Mouse (Mus musculus) kidney, adult 8-10 months (tissue): ENCODE results near the gene Ccr9.
"Not testable (repeated sequence)": the region's sequence is repeated elsewhere in the genome, so short reads cannot be mapped to it uniquely, and the experiment has no call there.

ENCODE experiments used
- DNase-seq, 2 experiments: peaks; one replicate each; pipeline ENCODE4 v3.0.0; 2022

The Ccr9 gene

GRCm38 (mm10) chr9:123678327-123679105, at the start of gene Ccr9, which contains the start of gene Slc6a20a:
TSS of gene Ccr9 (plus strand) at chr9:123678439.
TSS of gene Slc6a20a (minus strand) at chr9:123678885.
- peak; percentile 71 to 75 for DNase-seq

GRCm38 (mm10) chr9:123631666-123632065, 46.6 kb upstream of the Ccr9 start:
- no peak for DNase-seq

DNA sequence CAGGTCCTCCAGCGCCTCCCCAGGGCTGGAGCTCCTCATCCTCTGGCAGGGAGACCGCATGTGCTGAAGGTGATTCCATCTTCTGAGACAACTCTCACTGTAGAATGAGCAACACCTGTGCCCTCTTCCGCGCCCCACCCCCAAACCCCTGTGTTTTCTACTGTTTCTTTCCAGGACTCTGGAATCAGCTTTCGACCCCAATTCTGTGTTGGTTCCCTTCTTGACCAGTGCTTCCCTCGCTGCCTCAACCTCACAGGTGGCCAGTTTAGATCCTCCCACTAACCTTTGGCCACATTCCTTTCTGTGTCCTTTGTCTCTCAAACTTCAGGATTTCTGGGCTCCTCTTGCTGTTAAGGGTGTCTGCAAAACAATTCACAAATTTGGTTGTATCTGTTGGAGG, 46.0 kb upstream of the Ccr9 start, which contains the start of gene Slc6a20b:
TSS of gene Slc6a20b (minus strand) at position 285 of the 400 bp plus-strand sequence.
- peak; percentile 75 to 85 for DNase-seq

DNA sequence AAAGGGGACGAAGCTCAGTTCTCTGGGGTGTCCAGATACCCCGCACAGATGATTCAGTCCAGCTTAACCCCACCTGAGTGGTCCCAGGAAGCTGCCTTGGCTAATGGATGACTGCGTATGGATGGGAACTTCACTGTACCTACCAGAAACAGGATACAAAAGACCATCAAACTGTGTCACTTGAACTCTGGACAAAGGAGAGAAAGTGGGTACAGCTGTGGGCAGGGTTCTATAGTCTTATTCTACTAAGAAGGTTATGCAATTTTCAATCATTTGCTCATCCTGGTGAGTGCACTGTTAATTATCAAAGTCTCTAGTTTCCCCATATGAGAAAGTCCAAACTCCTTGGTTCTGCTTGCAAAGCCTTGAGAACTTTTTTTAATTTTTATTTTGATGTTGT, 45.2 kb upstream of the Ccr9 start:
- DNase-seq: peak; percentile 35 to 67

GRCm38 (mm10) chr9:123636771-123637170, 41.5 kb upstream of the Ccr9 start:
- no peak for DNase-seq

DNA sequence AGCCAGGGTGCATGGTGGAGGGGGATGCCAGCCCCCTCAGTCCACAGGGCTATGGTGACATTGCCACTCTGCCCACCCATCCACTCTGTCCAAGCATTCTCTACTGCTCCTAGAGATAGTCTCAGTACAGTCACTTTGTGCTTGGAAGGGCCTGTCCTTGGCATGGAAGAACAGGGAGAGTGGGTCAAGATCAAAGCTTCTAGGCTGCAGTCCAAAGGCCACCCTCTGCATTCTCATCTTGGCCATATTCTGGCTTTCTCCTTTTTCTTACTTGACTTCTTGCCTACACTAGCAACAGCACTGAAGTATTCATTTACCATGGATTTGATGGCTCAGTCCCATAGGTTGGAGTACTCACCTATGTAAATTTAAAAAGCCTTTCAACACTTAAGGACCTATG, 40.0 kb upstream of the Ccr9 start:
- DNase-seq: peak; percentile 40 to 49

DNA sequence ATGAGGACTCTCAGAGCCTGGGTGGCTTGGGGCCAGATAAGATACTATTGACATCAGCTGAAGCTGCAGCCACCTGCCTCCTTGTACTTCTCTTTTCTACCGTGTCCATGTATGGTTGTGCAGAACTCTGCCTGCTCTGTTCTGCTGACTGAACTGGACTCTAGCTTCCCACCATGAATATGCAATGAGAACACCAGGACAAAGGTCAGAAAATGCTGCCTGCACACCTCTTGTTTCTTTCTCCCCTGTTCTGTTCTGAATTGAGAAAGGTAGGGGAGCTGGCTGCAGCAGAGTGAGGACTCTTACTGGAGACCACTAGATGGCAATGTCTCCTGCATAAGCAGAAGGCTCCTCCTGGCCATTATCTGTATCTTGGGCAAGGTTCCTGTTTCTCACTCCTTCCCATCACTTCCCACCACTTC, 39.6 kb upstream of the Ccr9 start:
- peak; percentile 73 to 88 for DNase-seq

- peak; percentile 69 to 75 for DNase-seq
Measured at GRCm38 (mm10) chr9:123640106-123640505, 38.1 kb upstream of the Ccr9 start.

DNA sequence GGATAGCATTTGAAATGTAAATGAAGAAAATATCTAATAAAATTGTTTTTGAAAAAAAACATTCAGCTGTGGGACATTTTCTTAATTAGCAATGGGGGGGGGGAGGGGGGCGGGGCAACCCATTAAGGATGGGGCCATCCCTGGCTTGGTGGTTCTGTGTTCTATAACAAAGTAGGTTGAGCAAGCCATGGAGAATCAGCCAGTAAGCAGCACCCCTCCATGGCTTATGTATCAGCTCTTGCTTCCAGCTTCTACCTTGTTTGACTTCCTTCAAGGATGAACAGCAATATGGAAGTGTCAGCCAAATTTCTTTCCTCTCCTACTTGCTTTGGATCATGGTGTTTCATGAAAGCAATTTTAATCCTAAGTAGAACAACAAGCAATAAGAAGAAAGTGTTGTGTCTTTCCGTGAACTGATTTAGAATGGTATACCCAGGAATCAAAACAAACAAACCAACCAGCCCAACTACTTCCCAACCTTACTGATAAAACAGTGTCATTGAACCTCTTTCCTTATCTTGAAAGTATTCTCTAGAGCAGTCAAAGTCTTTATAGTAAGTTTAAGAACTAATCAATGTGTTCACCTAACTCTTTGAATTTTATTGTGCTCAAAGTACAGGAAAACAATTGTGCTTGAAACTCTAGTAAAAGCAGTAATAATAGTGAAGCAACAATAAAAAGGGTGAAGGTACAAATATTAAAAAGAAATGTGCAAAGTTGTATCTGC, 28.3 kb upstream of the Ccr9 start:
- no peak for DNase-seq

DNA sequence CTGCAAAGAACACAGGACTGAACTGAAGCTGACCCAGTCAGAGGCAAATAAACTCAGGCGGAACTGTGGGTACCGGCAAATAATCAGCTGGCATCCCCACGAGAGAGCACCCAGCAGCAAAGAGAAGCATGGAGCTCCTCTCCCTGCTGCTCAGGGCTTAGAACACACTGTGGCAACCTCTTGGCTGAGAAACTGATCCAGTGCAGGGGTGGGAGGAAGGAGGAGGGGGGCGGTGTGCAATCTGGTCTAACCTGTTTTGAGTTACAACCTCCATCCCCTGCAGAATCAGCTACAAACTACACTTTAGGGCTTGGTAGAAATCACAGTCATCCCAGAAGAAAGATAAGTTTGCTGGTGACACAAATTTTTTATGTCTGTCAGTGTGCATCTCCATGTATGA, 26.9 kb upstream of the Ccr9 start:
- DNase-seq: no peak

GRCm38 (mm10) chr9:123657457-123657856, 20.8 kb upstream of the Ccr9 start:
- no peak for DNase-seq

- no peak for DNase-seq
Measured at GRCm38 (mm10) chr9:123658981-123659380, 19.3 kb upstream of the Ccr9 start.

DNA sequence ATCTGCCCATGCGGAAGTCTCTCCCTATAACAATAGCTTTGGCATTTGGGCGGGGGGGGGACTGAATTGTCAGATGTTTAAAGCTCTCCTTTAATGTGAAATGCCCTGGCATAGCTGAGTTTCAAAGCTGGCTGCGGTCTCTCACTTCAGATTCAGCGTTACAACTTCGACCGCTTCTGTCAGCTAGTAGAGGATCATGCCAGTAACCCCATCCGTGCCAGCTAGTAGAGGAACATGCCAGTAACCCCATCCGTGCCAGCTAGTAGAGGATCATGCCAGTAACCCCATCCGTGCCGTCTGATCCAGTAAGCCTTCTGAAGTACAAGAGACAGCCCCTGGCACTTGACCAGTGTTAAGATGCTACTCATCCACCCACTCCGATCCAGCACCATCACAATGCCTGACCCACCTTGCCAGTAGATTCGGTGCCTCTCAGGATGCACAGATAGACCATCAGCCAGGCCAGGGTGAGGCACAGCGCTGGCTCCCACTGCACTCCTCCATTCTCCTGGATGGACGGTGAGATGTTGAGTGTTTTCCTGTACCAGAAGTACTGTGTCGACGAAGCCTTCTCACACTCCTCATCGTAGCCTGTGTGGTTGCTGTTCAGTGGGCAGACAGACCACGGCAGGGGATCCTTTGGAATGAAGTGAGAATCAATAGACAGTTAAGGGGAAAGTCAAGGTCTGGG, 18.1 kb upstream of the Ccr9 start:
- not testable (repeated sequence) for DNase-seq

GRCm38 (mm10) chr9:123665645-123666044, 12.6 kb upstream of the Ccr9 start:
- DNase-seq: peak; percentile 28 to 62

- no peak for DNase-seq
Measured at GRCm38 (mm10) chr9:123679198-123679597, 959 bp downstream of the Ccr9 start.

- DNase-seq: no peak
Measured at GRCm38 (mm10) chr9:123683704-123684103, 5.5 kb downstream of the Ccr9 start.

DNA sequence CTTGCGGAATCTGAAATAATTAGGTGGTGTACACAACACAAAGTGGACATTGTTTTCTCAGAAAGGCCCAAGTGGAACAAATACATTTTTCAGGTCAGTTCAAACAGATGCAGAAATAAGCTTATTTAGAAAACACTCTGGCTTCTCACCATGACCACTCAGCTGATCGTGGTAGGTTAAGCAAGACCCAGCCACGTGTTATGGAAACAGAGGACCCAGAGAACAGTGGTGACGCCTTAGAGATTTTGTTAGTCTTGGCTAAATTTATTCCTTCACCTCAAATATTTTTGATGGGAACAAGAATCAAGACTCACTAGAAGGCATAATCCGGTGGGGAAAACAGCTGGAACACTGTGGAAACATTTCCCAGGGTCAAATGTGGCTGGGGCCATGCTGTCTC, 8.0 kb downstream of the Ccr9 start:
- DNase-seq: no peak

GRCm38 (mm10) chr9:123688227-123688626, 10.0 kb downstream of the Ccr9 start:
- no peak for DNase-seq

GRCm38 (mm10) chr9:123695634-123696302, 17.5 kb downstream of the Ccr9 start:
- no peak for DNase-seq

DNA sequence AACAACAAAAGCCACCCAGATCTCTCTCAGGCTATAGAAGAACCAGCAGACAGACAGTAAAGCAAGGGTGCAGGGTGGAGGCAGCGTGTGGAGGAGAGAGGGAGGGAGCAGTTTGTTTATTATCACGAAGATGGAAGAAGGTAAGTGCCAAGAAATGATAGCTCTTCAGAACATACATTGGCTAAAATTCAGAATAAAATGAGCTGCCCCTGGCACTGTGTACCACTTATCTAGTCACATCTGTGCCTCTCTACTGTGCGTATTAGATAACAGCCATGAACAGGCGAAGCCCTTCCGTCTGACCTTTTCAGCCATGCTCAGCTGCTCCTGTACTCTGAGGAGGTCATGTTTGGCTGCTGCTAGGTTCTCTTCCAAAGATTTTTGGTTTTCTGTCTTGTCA, 23.6 kb downstream of the Ccr9 start:
- DNase-seq: no peak

DNA sequence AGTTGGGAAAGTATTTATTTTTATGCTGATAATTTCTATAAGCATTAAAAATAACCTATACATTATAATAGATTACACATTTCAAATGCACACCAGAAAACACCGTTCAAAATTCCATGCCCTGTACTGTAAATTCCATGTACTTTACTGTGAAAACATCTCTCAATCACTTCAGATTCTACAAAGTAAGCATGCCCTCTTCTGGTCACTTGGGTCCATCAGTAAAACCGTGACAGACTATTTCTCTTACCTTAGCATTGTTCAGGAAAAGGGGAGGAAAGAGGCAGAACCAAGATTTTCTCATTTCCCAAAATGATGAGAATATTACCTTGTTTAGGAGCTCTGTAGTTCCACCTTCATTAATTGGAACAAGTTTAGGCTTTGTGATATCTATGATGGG, 31.0 kb downstream of the Ccr9 start:
- DNase-seq: no peak

DNA sequence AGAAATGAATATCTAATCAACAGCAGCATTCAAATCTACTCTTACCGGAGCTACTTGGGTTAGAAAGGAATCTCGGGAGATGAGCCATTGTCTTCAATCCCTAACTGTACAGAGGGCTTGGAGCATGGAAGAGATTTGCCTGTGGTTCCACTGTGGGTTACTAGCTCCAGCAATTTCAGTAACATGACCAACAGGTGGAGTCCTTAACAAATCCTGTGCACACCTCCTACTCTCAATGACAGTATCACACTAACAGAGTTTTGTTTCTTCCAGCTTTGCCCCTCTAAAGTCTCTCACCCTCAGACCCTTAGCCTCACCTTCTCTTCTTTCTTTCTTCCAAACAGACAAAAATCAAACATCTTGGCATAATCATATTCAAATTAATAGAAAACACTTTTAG, 34.9 kb downstream of the Ccr9 start:
- no peak for DNase-seq

- DNase-seq: no peak
Measured at GRCm38 (mm10) chr9:123716301-123716700, 38.1 kb downstream of the Ccr9 start.
